Mouse (Mus musculus) heart, embryonic 14.5 days (tissue): Measurements from ENCODE around the gene Adipoq. TPM values are rescaled to one million over a fixed set of nuclear protein-coding genes. Genes with fewer than 3 reads are reported as not detected.

ENCODE experiments used
- ATAC-seq: fragments of 200-750 bp; cut with Nextera tagmentation; 2 replicates; pipeline ENCODE4 v1.8.0; 2017; ENCODE audit warnings: low read depth, moderate TSS enrichment; ENCODE audit not compliant: insufficient number of reproducible peaks, insufficient read depth, low FRiP score
- H3K27ac ChIP-seq, 2 experiments: fragments of 200-500 bp in 1 of 2; fragments of 300-500 bp in 1 of 2; sonication (generic) in 1 of 2; replicated peaks in 1 of 2; 2 replicates each; pipeline ENCODE4 v1.5.1; 2012 to 2014; ENCODE audit warnings: low read depth in 2 of 2, low read length in 2 of 2, control low read depth in 1 of 2, mild to moderate bottlenecking in 1 of 2, mixed read lengths in 1 of 2; ENCODE audit not compliant: control insufficient read depth in 1 of 2, insufficient read depth in 1 of 2
- H3K27me3 ChIP-seq: fragments of 300-500 bp; sonication (generic); 2 replicates; pipeline ENCODE4 v1.6.1; 2014; ENCODE audit warnings: mild to moderate bottlenecking, low read length, control low read depth; ENCODE audit not compliant: control insufficient read depth, insufficient read depth
- H3K36me3 ChIP-seq: fragments of 300-500 bp; sonication (generic); 2 replicates; pipeline ENCODE4 v1.6.1; 2014; ENCODE audit warnings: mild to moderate bottlenecking, control low read depth, low read length, mixed read lengths; ENCODE audit not compliant: control insufficient read depth, insufficient read depth
- H3K4me1 ChIP-seq, 2 experiments: fragments of 200-500 bp in 1 of 2; fragments of 300-500 bp in 1 of 2; sonication (generic) in 1 of 2; 2 replicates each; pipeline ENCODE4 v1.6.1; 2012 to 2014; ENCODE audit warnings: low read length in 2 of 2, control low read depth in 1 of 2, mixed read lengths in 1 of 2; ENCODE audit not compliant: control insufficient read depth in 2 of 2, insufficient read depth in 2 of 2
- H3K4me2 ChIP-seq: fragments of 300-500 bp; sonication (generic); 2 replicates; pipeline ENCODE4 v1.6.1; 2014; ENCODE audit warnings: mild to moderate bottlenecking, low read length
- H3K4me3 ChIP-seq, 2 experiments: fragments of 200-500 bp in 1 of 2; fragments of 300-500 bp in 1 of 2; sonication (generic) in 1 of 2; 2 replicates each; pipeline ENCODE4 v1.5.1; 2012 to 2014; ENCODE audit warnings: low read length in 2 of 2, mild to moderate bottlenecking in 2 of 2, control low read depth in 1 of 2, low read depth in 1 of 2, moderate library complexity in 1 of 2; ENCODE audit not compliant: control insufficient read depth in 1 of 2, insufficient read depth in 1 of 2
- H3K9ac ChIP-seq: fragments of 300-500 bp; sonication (generic); 2 replicates; pipeline ENCODE4 v1.6.1; 2014; ENCODE audit warnings: mild to moderate bottlenecking, low read length
- H3K9me3 ChIP-seq: fragments of 300-500 bp; sonication (generic); 2 replicates; pipeline ENCODE4 v1.6.1; 2016; ENCODE audit warnings: low read length, control low read depth; ENCODE audit not compliant: control insufficient read depth
- WGBS: fragments of 180-500 bp; shearing (Covaris S2); extraction: QIAGEN DNeasy Blood & Tissue Kit; methylation state at CpG from one replicate; pipeline ENCODE4 v1.1.7; 2014; 5-methylcytosine and 5-hydroxymethylcytosine counted together
- polyA plus RNA-seq: library from polyadenylated mRNA; unstranded; fragments of >200 nt; fragmentation: Nextera tagmentation; extraction: Ambion mirVana; gene quantifications from 2 replicates; pipeline ENCODE4 v1.2.1, GENCODE M21; 2014

Gene Adipoq
- polyA plus RNA-seq, 1 experiment from 2014 or later: 0.15 TPM

DNA sequence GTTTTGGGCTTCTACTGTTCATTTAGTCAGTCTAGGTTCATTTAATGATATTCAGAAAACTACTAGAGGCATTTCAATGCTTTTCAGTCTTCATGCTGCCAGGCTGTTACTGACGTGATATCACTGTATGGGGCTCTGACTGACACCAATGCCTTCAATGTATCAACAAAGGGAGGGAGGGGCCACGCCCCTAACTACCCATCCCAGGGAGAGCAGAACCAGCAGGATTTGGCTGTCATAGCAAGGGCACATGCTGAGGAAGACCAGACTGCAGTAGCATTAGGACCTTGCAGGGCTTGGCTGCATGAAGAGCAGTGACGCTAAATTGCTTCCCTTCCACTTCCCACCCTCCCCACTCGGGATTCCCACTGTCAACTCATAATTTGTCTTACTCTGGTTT, 29.2 kb upstream of the Adipoq start:
- Histone ChIP-seq H3K9ac (no peak overlapping the region), H3K4me1 (no peaks in the 10 kb centered on the region), H3K27ac (no peak overlapping the region), H3K27me3 (no peaks in the 10 kb centered on the region), H3K4me3 (no peak overlapping the region), H3K36me3 (peaks cover 90% of the 10 kb centered on the region), H3K9me3 (no peaks in the 10 kb centered on the region), H3K4me2 (no peak overlapping the region)
- 51% methylated on average over 4 of the region's 4 CpGs for WGBS
- no peak for ATAC-seq

DNA sequence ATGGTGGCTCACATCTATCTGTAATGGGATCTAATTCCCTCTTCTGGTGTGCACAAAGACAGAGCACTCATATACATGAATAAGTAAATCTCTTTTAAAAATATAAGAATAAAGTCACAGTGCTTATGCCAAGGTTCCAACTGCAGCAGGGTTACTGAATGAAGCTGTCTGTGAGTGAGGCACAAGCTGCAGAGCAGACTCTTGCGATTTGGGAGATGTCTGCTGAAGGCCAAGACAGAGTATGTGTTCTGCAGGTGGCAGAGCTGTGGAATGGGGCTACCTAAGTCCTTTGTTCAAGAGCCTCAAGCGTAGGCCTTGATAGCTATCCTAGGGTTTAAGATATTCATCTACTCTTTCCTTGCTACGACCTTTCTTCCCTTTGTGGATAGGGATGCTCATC, 23.9 kb upstream of the Adipoq start:
- H3K27me3 ChIP-seq: no peaks in the 10 kb centered on the region
- H3K27ac ChIP-seq: no peak overlapping the region
- WGBS: 94% methylated on average over 3 of the region's 3 CpGs
- no peaks in the 10 kb centered on the region for H3K9me3 ChIP-seq
- H3K4me1 ChIP-seq: peaks cover 0 to 12% of the 10 kb centered on the region in 2 experiments; a peak in 2 of 4 replicates
- ATAC-seq: no peak
- H3K36me3 ChIP-seq: peaks cover 69% of the 10 kb centered on the region
- H3K4me2 ChIP-seq: no peak overlapping the region
- no peak overlapping the region for H3K9ac ChIP-seq
- no peak overlapping the region for H3K4me3 ChIP-seq

DNA sequence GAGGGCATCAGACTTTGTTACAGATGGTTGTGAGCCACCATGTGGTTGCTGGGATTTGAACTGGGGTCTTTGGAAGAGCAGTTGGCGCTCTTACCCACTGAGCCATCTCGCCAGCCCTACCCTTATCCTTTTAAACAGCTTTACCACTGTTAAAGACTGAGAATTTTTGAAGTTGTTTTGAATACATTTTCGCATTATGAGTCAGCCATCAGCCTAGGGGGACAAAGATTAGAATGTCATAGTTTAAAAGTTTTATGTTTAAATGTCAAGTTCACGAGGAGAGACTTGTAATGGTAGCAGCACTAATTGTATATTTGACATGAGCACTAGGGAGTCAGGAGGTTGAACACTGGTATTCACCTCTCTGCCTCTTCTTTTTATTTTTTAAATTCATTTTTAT, 23.2 kb upstream of the Adipoq start:
- Histone ChIP-seq H3K4me1 (peaks cover 0 to 12% of the 10 kb centered on the region in 2 experiments; a peak in 2 of 4 replicates), H3K27ac (no peak overlapping the region), H3K9me3 (no peaks in the 10 kb centered on the region), H3K9ac (no peak overlapping the region), H3K36me3 (peaks cover 62% of the 10 kb centered on the region), H3K4me3 (no peak overlapping the region), H3K4me2 (no peak overlapping the region), H3K27me3 (no peaks in the 10 kb centered on the region)
- no peak for ATAC-seq
- 94% methylated on average over 4 of the region's 4 CpGs for WGBS

DNA sequence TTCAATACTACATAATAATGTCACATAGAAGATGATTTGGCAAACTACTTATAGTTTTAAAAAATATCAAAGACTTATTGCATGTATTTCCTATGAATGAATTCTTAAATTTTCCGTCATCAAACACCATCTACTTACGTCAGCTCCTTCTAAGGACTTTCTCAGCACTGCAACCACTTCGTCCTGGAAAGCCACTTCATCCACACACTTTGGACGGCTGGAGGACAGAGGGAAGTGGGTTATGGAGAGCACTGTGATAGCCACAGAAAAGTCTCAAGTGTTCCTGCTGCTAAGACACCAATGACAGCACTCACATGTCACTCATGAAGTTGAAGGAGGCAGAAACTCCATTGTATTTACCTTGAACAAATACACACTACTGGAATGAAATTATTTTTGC, 21.9 kb upstream of the Adipoq start:
- Histone ChIP-seq H3K4me1 (peaks cover 0 to 19% of the 10 kb centered on the region in 2 experiments; a peak in 2 of 4 replicates), H3K27ac (no peak overlapping the region), H3K4me2 (no peak overlapping the region), H3K27me3 (no peaks in the 10 kb centered on the region), H3K9me3 (no peaks in the 10 kb centered on the region), H3K36me3 (peaks cover 53% of the 10 kb centered on the region), H3K9ac (no peak overlapping the region), H3K4me3 (no peak overlapping the region)
- 81% methylated on average over 4 of the region's 4 CpGs for whole genome bisulfite sequencing
- ATAC-seq: no peak

DNA sequence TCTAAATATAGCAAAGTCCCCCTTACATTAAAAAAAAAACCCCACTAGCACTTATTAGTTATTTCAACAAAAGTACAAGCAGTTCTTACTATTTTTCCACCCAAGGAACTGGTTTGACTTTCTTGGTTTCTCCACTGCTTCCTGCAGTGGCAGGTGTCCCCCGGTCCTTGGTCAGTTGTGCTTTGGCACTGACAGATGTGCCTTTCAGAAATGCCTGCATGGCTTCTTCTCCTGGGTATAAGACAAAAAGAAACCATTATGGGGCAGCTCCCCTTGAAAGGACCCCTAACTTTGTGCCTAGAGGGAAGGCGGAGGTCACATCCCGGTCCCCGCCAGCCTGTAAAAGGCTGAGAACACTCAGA, 19.0 kb upstream of the Adipoq start:
- peak overlapping the region; percentile 54 to 82 for H3K4me3 ChIP-seq
- peak overlapping the region; percentile 90 for H3K4me2 ChIP-seq
- peaks cover 25% of the 10 kb centered on the region for H3K36me3 ChIP-seq
- peaks cover 0 to 19% of the 10 kb centered on the region in 2 experiments; a peak in 2 of 4 replicates for H3K4me1 ChIP-seq
- no peaks in the 10 kb centered on the region for H3K27me3 ChIP-seq
- peak overlapping the region; percentile 94 for H3K9ac ChIP-seq
- 0% methylated on average over 4 of the region's 4 CpGs for WGBS
- H3K9me3 ChIP-seq: no peaks in the 10 kb centered on the region
- peak overlapping the region; percentile 86 to 98 for H3K27ac ChIP-seq
- ATAC-seq: no peak

DNA sequence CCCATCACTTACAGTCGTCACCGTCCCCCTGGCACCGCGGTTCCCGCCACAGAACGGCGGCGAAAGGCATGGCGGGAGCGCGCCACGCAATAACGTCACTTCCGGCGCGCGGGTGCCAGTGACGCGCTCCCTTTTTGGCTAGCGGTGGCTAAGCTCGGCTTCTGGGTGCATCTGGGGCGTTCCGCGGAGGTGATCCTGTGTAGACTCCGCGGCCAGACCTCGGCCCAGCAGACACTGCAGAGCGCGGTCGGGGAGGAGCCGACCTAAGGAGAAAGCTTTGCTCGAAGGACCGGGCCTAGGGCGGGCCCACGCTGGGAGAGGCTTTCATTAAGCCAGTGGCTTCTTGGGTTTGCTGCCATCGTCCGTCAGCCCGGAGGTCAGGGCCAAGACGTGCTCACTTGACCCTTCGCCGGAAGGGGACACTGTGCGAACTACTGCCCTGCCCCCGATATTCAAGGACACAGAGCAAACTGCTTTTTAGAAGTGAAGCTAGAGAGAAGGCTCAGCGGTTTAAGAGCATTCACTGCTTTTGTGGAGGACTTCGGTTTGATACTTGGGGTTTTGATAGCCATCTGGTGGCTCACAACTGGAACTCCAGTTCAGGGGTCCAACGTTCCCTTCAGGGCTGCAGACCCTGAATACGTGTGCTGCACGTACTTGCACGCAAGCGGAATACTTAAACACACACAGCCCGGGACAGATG, 18.5 kb upstream of the Adipoq start, which contains the start of gene Rfc4:
Gene Rfc4 (minus strand): TSS at position 65 of the 703 bp plus-strand sequence.
- H3K4me1 ChIP-seq: peaks cover 0 to 19% of the 10 kb centered on the region in 2 experiments; a peak in 2 of 4 replicates
- peak within 1 kb of the TSS; percentile 54 to 82 for H3K4me3 ChIP-seq
- WGBS: under 1% methylated on average over 51 of the region's 51 CpGs
- H3K9me3 ChIP-seq: no peaks in the 10 kb centered on the region
- H3K36me3 ChIP-seq: peaks cover 21% of the 10 kb centered on the region
- ATAC-seq: peak; percentile 85
- peak within 1 kb of the TSS; percentile 86 to 98 for H3K27ac ChIP-seq
- H3K4me2 ChIP-seq: peak within 1 kb of the TSS; percentile 90
- peak within 1 kb of the TSS; percentile 94 for H3K9ac ChIP-seq
- H3K27me3 ChIP-seq: no peaks in the 10 kb centered on the region

DNA sequence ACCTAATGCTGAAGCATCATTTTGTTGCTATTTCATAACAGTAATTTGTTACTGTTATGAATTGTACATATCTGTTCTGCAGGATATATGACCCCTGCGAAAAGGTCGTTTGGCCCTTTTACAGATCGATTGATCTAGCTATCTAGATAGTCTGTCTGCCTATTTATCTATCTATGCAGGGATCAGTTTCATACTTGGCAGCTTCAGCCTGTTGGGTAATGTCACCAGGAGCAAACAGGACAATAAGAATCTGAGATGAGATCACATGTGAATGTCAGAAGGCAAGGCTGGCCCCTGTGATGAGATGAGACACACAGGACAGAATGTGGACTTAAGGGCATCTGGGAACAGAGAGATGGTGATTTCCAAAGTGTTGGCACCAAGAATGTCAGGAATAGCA, 16.0 kb upstream of the Adipoq start:
- ATAC-seq: no peak
- H3K27ac ChIP-seq: no peak overlapping the region
- H3K27me3 ChIP-seq: no peaks in the 10 kb centered on the region
- peaks cover 0 to 19% of the 10 kb centered on the region in 2 experiments; a peak in 2 of 4 replicates for H3K4me1 ChIP-seq
- no peaks in the 10 kb centered on the region for H3K9me3 ChIP-seq
- no peak overlapping the region for H3K9ac ChIP-seq
- no peak overlapping the region for H3K4me2 ChIP-seq
- no peak overlapping the region for H3K4me3 ChIP-seq
- 87% methylated on average over 3 of the region's 3 CpGs for WGBS
- H3K36me3 ChIP-seq: 0 out of 2 replicates have a peak, but pooled peaks cover 2% of the 10 kb centered on the region
